Mouse (Mus musculus): ENCODE measurements around the gene Ror2. TPM values are rescaled to one million over a fixed set of nuclear protein-coding genes. Genes with fewer than 3 reads are reported as not detected.
"Not testable (repeated sequence)": the region's sequence is repeated elsewhere in the genome, so short reads cannot be mapped to it uniquely, and the experiment has no call there.

Ror2 gene
- polyA plus RNA-seq, 1 experiment from 2014 or later = 18.2 TPM

DNA sequence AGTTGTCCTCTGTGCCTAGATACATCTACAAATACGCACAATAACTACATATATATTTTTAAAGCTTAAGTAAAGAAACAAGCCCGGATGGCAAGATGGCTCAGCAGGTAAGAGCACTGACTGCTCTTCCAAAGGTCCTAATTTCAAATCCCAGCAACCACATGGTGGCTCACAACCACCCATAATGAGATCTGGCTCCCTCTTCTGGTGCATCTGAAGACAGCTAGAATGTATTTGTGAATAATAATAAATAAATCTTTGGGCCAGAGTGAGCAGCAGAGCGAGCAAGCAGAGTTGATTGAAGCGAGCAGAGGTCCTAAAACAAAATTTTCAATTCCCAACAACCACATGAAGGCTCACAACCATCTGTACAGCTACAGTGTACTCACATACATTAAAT is 29.8 kb upstream of the Ror2 start:
- not testable (repeated sequence) for H3K27ac ChIP-seq (ENCODE audit: low read depth); H3K4me3 ChIP-seq (ENCODE audit: low read depth, low read length); H3K9ac ChIP-seq; ATAC-seq (ENCODE audit: insufficient read depth); DNase-seq; H3K27me3 ChIP-seq (ENCODE audit: insufficient read depth, low read length); H3K36me3 ChIP-seq (ENCODE audit: insufficient read depth); H3K4me1 ChIP-seq (ENCODE audit: insufficient read depth); H3K9me3 ChIP-seq (ENCODE audit: low read depth, low read length); H3K4me2 ChIP-seq
- WGBS = 82% methylated on average over 4 of the region's 4 CpGs
- peak; percentile 51 for TF ChIP-seq CTCF (IDR thresholded peaks at IDR 0.05; ENCODE audit: low read depth)

DNA sequence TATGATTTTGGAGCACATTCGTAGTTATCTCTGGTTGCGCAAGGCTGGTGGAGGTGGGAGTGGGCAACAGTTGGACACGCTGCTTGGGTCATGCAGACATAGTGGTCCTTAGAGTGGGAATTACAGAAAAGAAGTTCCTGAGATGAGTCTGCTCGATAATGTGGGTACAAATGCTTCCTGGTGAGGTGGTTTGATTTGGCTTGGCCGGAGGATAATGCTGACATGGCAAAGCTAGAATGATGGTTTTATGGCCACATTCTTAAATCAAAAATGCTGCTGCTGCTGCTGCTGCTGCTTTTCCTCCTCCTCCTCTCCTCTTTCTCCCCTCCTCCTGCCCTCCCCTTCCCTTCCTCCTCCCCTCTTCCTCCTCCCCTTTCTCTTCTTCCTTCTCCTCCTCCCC is 24.5 kb upstream of the Ror2 start:
- H3K4me2 ChIP-seq = peak overlapping the region; percentile 59; the same call in 1 of the 2 replicates
- no peaks in the 10 kb centered on the region for H3K27me3 ChIP-seq (ENCODE audit: insufficient read depth, low read length)
- ATAC-seq (ENCODE audit: insufficient read depth) (no peak), DNase-seq (no peak)
- H3K4me1 ChIP-seq (ENCODE audit: insufficient read depth) = peaks cover 7% of the 10 kb centered on the region
- no peaks in the 10 kb centered on the region for H3K36me3 ChIP-seq (ENCODE audit: insufficient read depth)
- H3K4me3 ChIP-seq (ENCODE audit: low read depth, low read length) = no peak overlapping the region
- no peak overlapping the region for H3K27ac ChIP-seq (ENCODE audit: low read depth)
- no peak overlapping the region for H3K9ac ChIP-seq
- H3K9me3 ChIP-seq (ENCODE audit: low read depth, low read length) = no peaks in the 10 kb centered on the region
- TF ChIP-seq CTCF (IDR thresholded peaks at IDR 0.05; ENCODE audit: low read depth) = no peak
- WGBS = 71% methylated on average over 5 of the region's 5 CpGs

DNA sequence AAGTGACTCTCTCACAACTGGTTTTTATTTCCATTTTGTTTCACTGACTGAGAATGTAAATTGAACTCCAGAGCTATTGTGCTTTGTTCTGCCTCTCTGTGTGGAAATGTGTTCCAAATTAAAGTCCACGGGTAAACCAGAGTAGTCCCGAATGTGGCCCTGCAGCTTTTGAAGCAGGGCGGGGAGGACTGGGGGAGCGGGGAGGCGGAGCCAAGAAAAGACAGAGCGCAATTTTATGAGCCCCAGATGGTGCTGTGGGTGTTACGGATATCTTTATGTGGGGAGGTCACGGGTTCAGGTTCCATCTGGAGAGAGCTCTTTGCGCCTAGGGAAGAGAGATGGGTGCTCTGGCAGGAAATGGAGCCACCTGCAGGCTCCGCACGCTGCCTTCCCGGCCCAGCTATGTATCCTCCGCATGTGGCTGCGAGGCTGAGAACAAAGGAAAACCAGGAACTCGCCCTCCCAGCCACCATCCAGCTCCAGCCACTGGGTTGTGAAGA is 23.8 kb upstream of the Ror2 start:
- H3K9me3 ChIP-seq (ENCODE audit: low read depth, low read length) = no peaks in the 10 kb centered on the region
- DNase-seq (peak; percentile 86), ATAC-seq (ENCODE audit: insufficient read depth) (peak; percentile 89)
- peak; percentile 14; the same call in 1 of the 2 replicates for TF ChIP-seq CTCF (IDR thresholded peaks at IDR 0.05; ENCODE audit: low read depth)
- WGBS = 2% methylated on average over 15 of the region's 15 CpGs
- no peaks in the 10 kb centered on the region for H3K27me3 ChIP-seq (ENCODE audit: insufficient read depth, low read length)
- H3K4me3 ChIP-seq (ENCODE audit: low read depth, low read length) = peak overlapping the region; percentile 16
- peak overlapping the region; percentile 59 for H3K4me2 ChIP-seq
- peaks cover 7% of the 10 kb centered on the region for H3K4me1 ChIP-seq (ENCODE audit: insufficient read depth)
- H3K36me3 ChIP-seq (ENCODE audit: insufficient read depth) = no peaks in the 10 kb centered on the region
- H3K9ac ChIP-seq = peak overlapping the region; percentile 19; the same call in 1 of the 2 replicates
- H3K27ac ChIP-seq (ENCODE audit: low read depth) = peak overlapping the region; percentile 82

DNA sequence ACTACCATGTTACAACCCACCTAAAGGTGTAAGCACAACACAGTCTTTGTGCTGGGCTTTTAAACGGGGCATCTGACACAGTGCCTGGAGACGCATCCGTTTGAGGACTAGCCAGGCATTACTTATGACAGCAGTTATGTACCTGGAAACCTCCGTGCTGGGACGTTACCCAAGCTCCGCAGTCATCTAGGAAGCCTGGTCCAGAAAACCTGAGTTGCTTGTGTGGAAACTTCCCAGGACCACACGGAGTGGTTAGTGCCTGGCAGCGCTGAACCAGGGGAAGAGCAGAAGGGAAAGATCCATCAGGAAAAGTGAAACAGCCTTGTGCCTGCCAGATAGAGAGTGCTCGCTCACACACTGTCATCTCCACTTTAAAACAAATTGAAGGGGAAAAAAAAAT is 23.2 kb upstream of the Ror2 start:
- WGBS = 14% methylated on average over 9 of the region's 9 CpGs
- ATAC-seq (ENCODE audit: insufficient read depth) = peak; percentile 66; the same call in 1 of the 2 replicates
- H3K9ac ChIP-seq = peak overlapping the region; percentile 18
- peaks cover 7% of the 10 kb centered on the region for H3K4me1 ChIP-seq (ENCODE audit: insufficient read depth)
- H3K27ac ChIP-seq (ENCODE audit: low read depth) = peak overlapping the region; percentile 82
- DNase-seq = no peak
- no peaks in the 10 kb centered on the region for H3K27me3 ChIP-seq (ENCODE audit: insufficient read depth, low read length)
- no peak for TF ChIP-seq CTCF (IDR thresholded peaks at IDR 0.05; ENCODE audit: low read depth)
- no peaks in the 10 kb centered on the region for H3K36me3 ChIP-seq (ENCODE audit: insufficient read depth)
- H3K4me2 ChIP-seq = peak overlapping the region; percentile 59
- peak overlapping the region; percentile 15 for H3K4me3 ChIP-seq (ENCODE audit: low read depth, low read length)
- H3K9me3 ChIP-seq (ENCODE audit: low read depth, low read length) = no peaks in the 10 kb centered on the region

DNA sequence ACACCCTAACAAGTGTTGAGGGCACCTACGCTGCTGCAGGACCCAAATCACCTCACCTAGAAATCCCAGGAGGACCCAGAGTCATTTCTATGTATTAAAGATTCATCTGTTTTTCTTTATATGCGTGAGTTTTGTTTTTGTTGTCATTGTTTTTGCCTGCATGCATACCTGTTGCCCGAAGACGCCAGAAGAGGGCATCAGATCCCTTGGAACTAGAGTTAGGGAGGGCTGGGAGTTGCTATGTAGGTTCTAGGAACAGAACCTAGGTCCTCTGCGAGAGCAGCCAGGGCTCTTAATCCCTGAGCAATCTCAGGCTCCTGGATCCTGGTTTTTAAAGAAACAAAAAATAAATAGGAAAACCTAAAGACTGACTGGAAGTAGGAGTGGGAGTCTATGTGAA is 20.9 kb upstream of the Ror2 start:
- Histone ChIP-seq H3K4me3 (ENCODE audit: low read depth, low read length) (no peak overlapping the region), H3K36me3 (ENCODE audit: insufficient read depth) (no peaks in the 10 kb centered on the region), H3K27ac (ENCODE audit: low read depth) (no peak overlapping the region), H3K4me1 (ENCODE audit: insufficient read depth) (peaks cover 7% of the 10 kb centered on the region), H3K4me2 (no peak overlapping the region), H3K9ac (no peak overlapping the region), H3K9me3 (ENCODE audit: low read depth, low read length) (no peaks in the 10 kb centered on the region), H3K27me3 (ENCODE audit: insufficient read depth, low read length) (no peaks in the 10 kb centered on the region)
- DNase-seq = no peak
- TF ChIP-seq CTCF (IDR thresholded peaks at IDR 0.05; ENCODE audit: low read depth) = 0 out of 2 replicates have a peak, but pooled peaks have one; percentile 6
- WGBS = 77% methylated on average over 5 of the region's 5 CpGs
- ATAC-seq (ENCODE audit: insufficient read depth) = no peak

DNA sequence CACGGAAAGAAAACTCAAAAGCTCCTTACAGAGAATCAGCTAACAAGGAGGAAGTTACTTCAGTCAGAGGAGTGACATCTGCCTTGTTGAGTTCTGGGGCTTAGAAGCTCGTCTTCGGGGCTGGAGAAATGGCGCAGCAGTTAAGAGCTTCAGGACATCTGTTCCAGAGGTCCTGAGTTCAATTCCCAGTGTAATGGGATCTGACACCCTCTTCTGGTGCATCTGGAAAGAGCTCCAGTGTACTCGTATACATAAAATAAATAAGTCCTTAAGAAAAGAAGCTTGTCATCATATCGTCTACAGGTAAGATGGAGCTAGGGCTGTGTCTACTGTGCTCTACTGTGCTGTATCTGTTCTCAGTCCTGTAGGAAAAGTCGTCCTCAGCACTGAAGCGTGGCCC is 19.3 kb upstream of the Ror2 start:
- 76% methylated on average over 8 of the region's 8 CpGs for WGBS
- H3K4me2 ChIP-seq = no peak overlapping the region

DNA sequence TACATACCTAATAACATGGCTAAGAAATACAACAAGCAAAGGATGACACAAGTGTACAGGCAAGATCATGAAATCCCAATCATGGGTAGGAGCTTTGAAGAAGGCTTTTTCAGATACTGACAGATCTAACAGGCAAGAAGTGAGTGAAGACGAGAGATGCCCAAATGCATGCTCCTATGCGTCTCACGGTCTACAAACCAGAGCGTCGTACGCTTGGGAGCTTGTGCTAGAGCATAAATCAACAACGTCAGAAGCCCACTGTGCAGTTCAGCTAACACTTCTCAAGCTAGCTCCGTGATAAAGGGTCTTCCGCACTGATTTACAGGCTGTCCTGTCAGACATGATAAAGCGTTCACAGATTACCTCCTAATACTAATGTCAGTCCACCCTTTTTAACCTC is 16.8 kb upstream of the Ror2 start:
- no peaks in the 10 kb centered on the region for H3K9me3 ChIP-seq (ENCODE audit: low read depth, low read length)
- no peak overlapping the region for H3K9ac ChIP-seq
- 37% methylated on average over 10 of the region's 10 CpGs for WGBS
- ATAC-seq (ENCODE audit: insufficient read depth) = no peak
- H3K27me3 ChIP-seq (ENCODE audit: insufficient read depth, low read length) = no peaks in the 10 kb centered on the region
- H3K27ac ChIP-seq (ENCODE audit: low read depth) = no peak overlapping the region
- H3K4me2 ChIP-seq = no peak overlapping the region
- no peak for TF ChIP-seq CTCF (IDR thresholded peaks at IDR 0.05; ENCODE audit: low read depth)
- no peak for DNase-seq
- peaks cover 4% of the 10 kb centered on the region; the same call in 1 of the 2 replicates for H3K4me1 ChIP-seq (ENCODE audit: insufficient read depth)
- H3K4me3 ChIP-seq (ENCODE audit: low read depth, low read length) = no peak overlapping the region
- H3K36me3 ChIP-seq (ENCODE audit: insufficient read depth) = no peaks in the 10 kb centered on the region

More for the DNA sequence above, 19.3 kb upstream of the Ror2 start:
- Histone ChIP-seq H3K9ac (no peak overlapping the region), H3K27me3 (ENCODE audit: insufficient read depth, low read length) (no peaks in the 10 kb centered on the region), H3K27ac (ENCODE audit: low read depth) (no peak overlapping the region), H3K4me1 (ENCODE audit: insufficient read depth) (peaks cover 7% of the 10 kb centered on the region), H3K4me3 (ENCODE audit: low read depth, low read length) (no peak overlapping the region), H3K36me3 (ENCODE audit: insufficient read depth) (no peaks in the 10 kb centered on the region), H3K9me3 (ENCODE audit: low read depth, low read length) (no peaks in the 10 kb centered on the region)
- DNase-seq (no peak), ATAC-seq (ENCODE audit: insufficient read depth) (no peak)
- no peak for TF ChIP-seq CTCF (IDR thresholded peaks at IDR 0.05; ENCODE audit: low read depth)
